9 mouse cellular contexts compared by ENCODE assay signal in the genomic region with DNA sequence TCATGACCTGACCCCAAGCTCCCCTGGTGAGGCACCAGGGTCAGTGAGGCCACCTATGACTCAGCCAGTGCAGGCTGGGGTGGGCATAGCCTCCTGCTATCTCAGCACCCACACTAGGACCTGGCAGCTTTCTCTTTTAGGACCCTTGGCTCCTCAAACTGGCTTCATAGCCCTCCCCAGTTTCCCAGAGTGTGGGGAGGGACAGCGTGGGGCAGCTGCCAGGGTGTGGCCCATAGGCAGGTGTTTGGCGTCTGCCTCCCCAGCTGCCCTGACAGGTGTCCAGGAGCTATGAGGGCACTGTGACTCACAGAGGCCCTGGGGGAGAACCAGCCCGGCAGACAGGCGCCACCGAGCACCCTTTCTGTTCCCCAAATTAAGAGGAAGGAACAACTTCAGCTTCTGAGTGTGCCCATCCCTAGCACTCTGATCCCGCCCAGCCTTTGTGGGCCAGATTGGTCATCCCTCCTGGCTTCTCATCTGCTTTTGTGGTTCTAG. TPM values are rescaled to one million over a fixed set of nuclear protein-coding genes. Genes with fewer than 3 reads are reported as not detected.
DNase-seq lines count a peak whose midpoint lies in the region; ATAC-seq and TF ChIP-seq lines count a peak whose summit lies in the region.
"Had no signal": no experiment of that assay in that cellular context is flagged by ENCODE, and none has a peak within 500 bp of the region (broad histone marks: within the 10 kb centered on the region; RNA-seq: fewer than 3 reads in every experiment).

No protein-coding gene starts in this region.

- ATAC-seq in kidney, embryonic 16.5 days (ENCODE audit: low FRiP score, low TSS enrichment), result no peak
- ATAC-seq in intestine, postnatal 0 days, result peak; percentile 37
- ATAC-seq in neutrophil, adult 5-6 weeks (ENCODE audit: extremely low read depth, insufficient number of reproducible peaks, low FRiP score, poor library complexity, severe bottlenecking), result peak; percentile 66

- peak overlapping the region; percentile 50 for H3K9ac ChIP-seq in kidney, embryonic 16.5 days (replicated peaks; ENCODE audit: low read length)
- peak overlapping the region; percentile 4; the same call in 1 of the 2 replicates for H3K9ac ChIP-seq in intestine, postnatal 0 days (ENCODE audit: low read depth, low read length)
- H3K9ac ChIP-seq: midbrain, embryonic 12.5 days had no signal

- no peak for TF ChIP-seq CTCF in intestine, postnatal 0 days (IDR thresholded peaks at IDR 0.05; ENCODE audit: low read depth)

- peak overlapping the region; percentile 42 for H3K4me3 ChIP-seq in kidney, embryonic 16.5 days (ENCODE audit: low read length)
- H3K4me3 ChIP-seq in brown adipose tissue, adult 24 weeks (ENCODE audit: insufficient read depth, low read depth, low read length), result peak overlapping the region; percentile 64
- peak overlapping the region; percentile 31 for H3K4me3 ChIP-seq in intestine, postnatal 0 days (ENCODE audit: low read depth, low read length)
- H3K4me3 ChIP-seq: midbrain, embryonic 12.5 days had no signal

- no peaks in the 10 kb centered on the region for H3K27me3 ChIP-seq in kidney, embryonic 16.5 days (ENCODE audit: insufficient read depth, low read length)
- no peaks in the 10 kb centered on the region for H3K27me3 ChIP-seq in intestine, postnatal 0 days (replicated peaks; ENCODE audit: control insufficient read depth, insufficient read depth, low read length)

- H3K4me2 ChIP-seq in kidney, embryonic 16.5 days (replicated peaks; ENCODE audit: low read depth, low read length), result peak overlapping the region; percentile 50
- H3K4me2 ChIP-seq in intestine, postnatal 0 days (replicated peaks; ENCODE audit: low read depth), result peak overlapping the region; percentile 56
- H3K4me2 ChIP-seq: midbrain, embryonic 12.5 days had no signal

- peak overlapping the region; percentile 59; the same call in 1 of the 2 replicates for H3K27ac ChIP-seq in kidney, embryonic 16.5 days (ENCODE audit: low read length)
- peak overlapping the region; percentile 50 for H3K27ac ChIP-seq in brown adipose tissue, adult 24 weeks (replicated peaks; ENCODE audit: low read depth, low read length)
- H3K27ac ChIP-seq in intestine, postnatal 0 days (ENCODE audit: low read depth, low read length), result no peak overlapping the region; the same call in 1 of the 2 replicates
- H3K27ac ChIP-seq: midbrain, embryonic 12.5 days had no signal

- DNase-seq in kidney, postnatal 14 days, result no peak
- no peak for DNase-seq in ovary, adult 18-20 months (ENCODE audit: low spot score)
- no peak for DNase-seq in embryo, embryonic 11 days
- no peak for DNase-seq in cerebellum, adult 8-10 months

- 56% methylated on average over 6 of the region's 6 CpGs for WGBS in kidney, embryonic 16.5 days
- 24% methylated on average over 6 of the region's 6 CpGs for WGBS in intestine, postnatal 0 days

- no peaks in the 10 kb centered on the region for H3K9me3 ChIP-seq in kidney, embryonic 16.5 days (ENCODE audit: low read length)
- H3K9me3 ChIP-seq in intestine, postnatal 0 days (ENCODE audit: control insufficient read depth), result no peaks in the 10 kb centered on the region
- H3K9me3 ChIP-seq: midbrain, embryonic 12.5 days had no signal

- H3K4me1 ChIP-seq in kidney, embryonic 16.5 days (ENCODE audit: insufficient read depth, low read length), result peaks cover 49% of the 10 kb centered on the region
- peaks cover 3% of the 10 kb centered on the region; the same call in 1 of the 2 replicates for H3K4me1 ChIP-seq in brown adipose tissue, adult 24 weeks (ENCODE audit: control insufficient read depth, insufficient read depth, insufficient read length, low read length)
- no peaks in the 10 kb centered on the region for H3K4me1 ChIP-seq in intestine, postnatal 0 days (replicated peaks; ENCODE audit: control insufficient read depth, insufficient read depth, low read length)

- H3K36me3 ChIP-seq in kidney, embryonic 16.5 days (ENCODE audit: insufficient read depth, low read length), result peaks cover 37% of the 10 kb centered on the region
- H3K36me3 ChIP-seq in intestine, postnatal 0 days (ENCODE audit: control insufficient read depth, insufficient read depth), result peaks cover 29% of the 10 kb centered on the region

RNA-seq across cellular contexts. Expression of a gene that starts 0.7 kb away (rescaled TPM):
- 17.2 and 27.5 TPM in 2 replicates for polyA plus RNA-seq in kidney, embryonic 16.5 days (2015; fragmentation: Nextera tagmentation; extraction: Ambion mirVana)
- 50.7 and 72.5 TPM in 2 replicates for polyA plus RNA-seq in brown adipose tissue, adult 24 weeks (2012; ENCODE audit: insufficient read depth, insufficient read length, missing spikeins)
- 50.8 and 60.4 TPM in 2 replicates for polyA plus RNA-seq in intestine, postnatal 0 days (2015; fragmentation: Nextera tagmentation; extraction: Ambion mirVana)
- 1.4 and 2.1 TPM in 2 replicates for total RNA-seq in neutrophil, adult 5-6 weeks (2017)

RNA-seq across cellular contexts. Expression of a gene that starts 8.3 kb away (rescaled TPM):
- 15.5 and 16.8 TPM in 2 replicates for polyA plus RNA-seq in kidney, embryonic 16.5 days (2015; fragmentation: Nextera tagmentation; extraction: Ambion mirVana)
- 9.6 and 12.0 TPM in 2 replicates for polyA plus RNA-seq in brown adipose tissue, adult 24 weeks (2012; ENCODE audit: insufficient read depth, insufficient read length, missing spikeins)
- 4.7 and 5.4 TPM in 2 replicates for polyA plus RNA-seq in intestine, postnatal 0 days (2015; fragmentation: Nextera tagmentation; extraction: Ambion mirVana)
- total RNA-seq in neutrophil, adult 5-6 weeks (2017), result 3.1 and 3.4 TPM in 2 replicates

RNA-seq across cellular contexts. Expression of a gene that starts 10.1 kb away (rescaled TPM):
- 9.5 and 10.5 TPM in 2 replicates for polyA plus RNA-seq in kidney, embryonic 16.5 days (2015; fragmentation: Nextera tagmentation; extraction: Ambion mirVana)
- polyA plus RNA-seq in brown adipose tissue, adult 24 weeks (2012; ENCODE audit: insufficient read depth, insufficient read length, missing spikeins), result 6.2 and 7.1 TPM in 2 replicates
- 4.6 and 5.1 TPM in 2 replicates for polyA plus RNA-seq in intestine, postnatal 0 days (2015; fragmentation: Nextera tagmentation; extraction: Ambion mirVana)
- total RNA-seq in neutrophil, adult 5-6 weeks (2017), result 0.12 TPM in 1 of 2 replicates, not detected in the other

RNA-seq across cellular contexts. Expression of a gene that starts 29.8 kb away (rescaled TPM):
- not detected in 2 replicates for polyA plus RNA-seq in kidney, embryonic 16.5 days (2015; fragmentation: Nextera tagmentation; extraction: Ambion mirVana)
- not detected in 2 replicates for polyA plus RNA-seq in brown adipose tissue, adult 24 weeks (2012; ENCODE audit: insufficient read depth, insufficient read length, missing spikeins)
- not detected in 2 replicates for polyA plus RNA-seq in intestine, postnatal 0 days (2015; fragmentation: Nextera tagmentation; extraction: Ambion mirVana)
- total RNA-seq in neutrophil, adult 5-6 weeks (2017), result 0.35 and 0.37 TPM in 2 replicates
- polyA plus RNA-seq: midbrain, embryonic 12.5 days had no signal

RNA-seq across cellular contexts. Expression of a gene that starts 33.8 kb away (rescaled TPM):
- polyA plus RNA-seq in kidney, embryonic 16.5 days (2015; fragmentation: Nextera tagmentation; extraction: Ambion mirVana), result 3.2 and 4.3 TPM in 2 replicates
- not detected in 2 replicates for polyA plus RNA-seq in brown adipose tissue, adult 24 weeks (2012; ENCODE audit: insufficient read depth, insufficient read length, missing spikeins)
- polyA plus RNA-seq in intestine, postnatal 0 days (2015; fragmentation: Nextera tagmentation; extraction: Ambion mirVana), result 0.38 and 0.39 TPM in 2 replicates
- not detected in 2 replicates for total RNA-seq in neutrophil, adult 5-6 weeks (2017)
